Mouse (Mus musculus) forebrain, embryonic 12.5 days (tissue): ENCODE measurements at regions not wholly inside any gene's neighbourhood (a gene's known extent, or its start where the extent isn't known, plus 50 kb on each side); places are given as distances from the start of the nearest gene placed in this dataset.

Source experiments
- ATAC-seq: fragments of 200-750 bp; cut with Nextera tagmentation; 2 replicates; pipeline ENCODE4 v1.8.0; 2017; ENCODE audit warnings: moderate TSS enrichment; ENCODE audit not compliant: low FRiP score
- H3K27ac ChIP-seq: fragments of 300-500 bp; sonication (generic); 2 replicates; pipeline ENCODE4 v1.5.1; 2016; ENCODE audit warnings: mild to moderate bottlenecking
- H3K27me3 ChIP-seq: fragments of 300-500 bp; sonication (generic); 2 replicates; pipeline ENCODE4 v1.6.1; 2016; ENCODE audit warnings: mild to moderate bottlenecking
- H3K36me3 ChIP-seq: fragments of 300-500 bp; sonication (generic); replicated peaks from 2 replicates; pipeline ENCODE4 v1.6.1; 2016; ENCODE audit warnings: mild to moderate bottlenecking
- H3K4me1 ChIP-seq: fragments of 300-500 bp; sonication (generic); 2 replicates; pipeline ENCODE4 v1.6.1; 2016
- H3K4me2 ChIP-seq: fragments of 300-500 bp; sonication (generic); 2 replicates; pipeline ENCODE4 v1.6.1; 2016; ENCODE audit warnings: mild to moderate bottlenecking, moderate library complexity
- H3K4me3 ChIP-seq: fragments of 300-500 bp; sonication (generic); replicated peaks from 2 replicates; pipeline ENCODE4 v1.5.1; 2016; ENCODE audit warnings: mild to moderate bottlenecking
- H3K9ac ChIP-seq: fragments of 300-500 bp; sonication (generic); 2 replicates; pipeline ENCODE4 v1.6.1; 2016; ENCODE audit warnings: mild to moderate bottlenecking
- H3K9me3 ChIP-seq: fragments of 300-500 bp; sonication (generic); 2 replicates; pipeline ENCODE4 v1.6.1; 2016
- WGBS: fragments of 180-500 bp; shearing (Covaris S2); methylation state at CpG from one replicate; pipeline ENCODE4 v1.1.7; 2016; 5-methylcytosine and 5-hydroxymethylcytosine counted together

GRCm38 (mm10) chr1:13424524-13424923 is 2010.6 kb downstream of the A830018L16Rik start:
- Histone ChIP-seq H3K36me3 (no peaks in the 10 kb centered on the region), H3K27me3 (peaks cover 32% of the 10 kb centered on the region; the same call in 1 of the 2 replicates), H3K4me2 (no peak overlapping the region), H3K4me3 (no peak overlapping the region), H3K4me1 (peaks cover 12% of the 10 kb centered on the region), H3K9me3 (no peaks in the 10 kb centered on the region), H3K27ac (no peak overlapping the region), H3K9ac (no peak overlapping the region)
- ATAC-seq: no peak

DNA sequence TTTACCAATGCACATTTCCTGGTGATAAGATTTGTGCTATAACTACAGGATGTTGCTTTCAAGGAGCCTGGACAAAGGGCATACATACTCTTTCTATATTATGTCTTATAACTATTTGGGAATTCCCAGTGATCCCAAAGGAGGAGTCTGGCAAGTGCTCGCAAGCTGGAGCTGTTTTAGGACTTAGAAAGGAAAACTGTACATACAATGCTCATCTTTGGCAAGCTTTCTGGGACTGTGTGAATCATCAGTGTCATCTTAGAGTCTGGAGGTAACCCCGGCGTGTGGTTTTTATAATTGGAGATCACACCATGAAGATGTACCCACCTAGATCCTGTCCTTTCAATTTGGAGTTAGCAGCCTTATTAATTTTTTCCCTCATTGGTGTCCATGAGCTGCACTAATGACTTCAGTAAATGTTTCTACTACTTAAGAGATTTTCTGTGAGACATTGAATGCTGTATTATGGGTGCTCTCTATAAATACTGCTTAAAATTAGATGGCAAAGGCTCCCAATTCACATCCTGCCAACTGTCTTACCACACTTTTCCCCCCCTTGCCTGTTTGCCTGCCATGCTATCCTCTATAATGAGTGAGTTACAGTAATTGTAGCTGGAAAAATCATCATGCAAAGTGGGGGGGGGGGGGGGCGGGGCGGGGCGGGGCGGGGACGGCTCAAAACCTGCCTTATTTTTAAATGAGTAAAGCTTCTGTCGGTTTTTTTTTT is 2011.9 kb downstream of the A830018L16Rik start:
- no peak overlapping the region for H3K27ac ChIP-seq
- no peak overlapping the region; the same call in 1 of the 2 replicates for H3K9ac ChIP-seq

GRCm38 (mm10) chr1:13426328-13427067 is 2012.6 kb downstream of the A830018L16Rik start:
- peaks cover 32% of the 10 kb centered on the region; the same call in 1 of the 2 replicates for H3K27me3 ChIP-seq
- peak overlapping the region; percentile 47; the same call in 1 of the 2 replicates for H3K9ac ChIP-seq
- ATAC-seq: peak; percentile 93
- H3K9me3 ChIP-seq: no peaks in the 10 kb centered on the region
- H3K4me2 ChIP-seq: peak overlapping the region; percentile 56
- H3K4me3 ChIP-seq: peak overlapping the region; percentile 31
- no peaks in the 10 kb centered on the region for H3K36me3 ChIP-seq
- WGBS: 8% methylated on average over 30 of the region's 30 CpGs
- H3K27ac ChIP-seq: 0 out of 2 replicates have a peak overlapping the region, but pooled peaks have one; percentile 15
- peaks cover 12% of the 10 kb centered on the region for H3K4me1 ChIP-seq

More for the DNA sequence above, 2011.9 kb downstream of the A830018L16Rik start:
- Histone ChIP-seq H3K4me3 (peak overlapping the region; percentile 31), H3K4me2 (peak overlapping the region; percentile 56), H3K4me1 (peaks cover 12% of the 10 kb centered on the region), H3K9me3 (no peaks in the 10 kb centered on the region), H3K36me3 (no peaks in the 10 kb centered on the region), H3K27me3 (peaks cover 32% of the 10 kb centered on the region; the same call in 1 of the 2 replicates)
- peak; percentile 60 for ATAC-seq
- 24% methylated on average over 9 of the region's 9 CpGs for WGBS

- Histone ChIP-seq H3K36me3 (no peaks in the 10 kb centered on the region), H3K9me3 (no peaks in the 10 kb centered on the region), H3K9ac (no peak overlapping the region), H3K4me3 (no peak overlapping the region), H3K4me1 (peaks cover 12% of the 10 kb centered on the region), H3K27ac (no peak overlapping the region), H3K27me3 (peaks cover 32% of the 10 kb centered on the region; the same call in 1 of the 2 replicates), H3K4me2 (peak overlapping the region; percentile 56)
- 58% methylated on average over 5 of the region's 5 CpGs for WGBS
- ATAC-seq: peak; percentile 3; the same call in 1 of the 2 replicates
Observed at GRCm38 (mm10) chr1:13427068-13427434, 2013.1 kb downstream of the A830018L16Rik start.

GRCm38 (mm10) chr1:13427501-13428207 is 2013.7 kb downstream of the A830018L16Rik start:
- Histone ChIP-seq H3K9ac (no peak overlapping the region), H3K4me1 (peaks cover 12% of the 10 kb centered on the region), H3K27ac (no peak overlapping the region), H3K36me3 (no peaks in the 10 kb centered on the region), H3K4me2 (no peak overlapping the region), H3K4me3 (no peak overlapping the region), H3K9me3 (no peaks in the 10 kb centered on the region), H3K27me3 (peaks cover 30% of the 10 kb centered on the region; the same call in 1 of the 2 replicates)
- ATAC-seq: no peak
- 77% methylated on average over 11 of the region's 11 CpGs for WGBS

DNA sequence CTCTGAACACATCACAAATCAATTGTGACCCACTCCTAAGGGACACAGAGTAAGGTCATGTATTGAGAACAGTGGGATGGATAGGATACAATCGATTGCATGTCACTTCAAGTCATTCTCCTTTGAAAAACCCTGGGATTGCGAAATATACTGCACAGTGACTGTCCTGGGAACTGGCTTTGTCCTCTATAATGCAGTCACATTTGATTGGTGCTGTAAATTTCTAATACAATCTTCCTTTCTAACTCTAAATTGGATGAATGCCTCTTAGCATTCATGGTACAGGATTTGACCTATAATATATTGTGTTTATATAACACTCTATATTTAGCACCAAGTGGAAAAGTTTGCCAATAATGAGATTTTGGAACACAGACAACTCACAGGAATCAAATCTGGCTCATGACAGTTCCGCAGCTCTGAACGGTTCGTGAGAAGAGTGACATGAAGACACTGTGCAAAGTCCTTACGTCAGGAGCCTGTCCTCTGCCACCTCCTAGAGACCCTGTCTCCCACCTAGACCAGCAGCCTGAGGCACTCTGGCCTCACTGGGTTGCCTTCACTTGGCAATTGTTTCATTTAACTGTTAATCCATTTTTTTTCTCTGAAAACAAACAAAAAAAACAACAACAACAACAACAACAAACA is 2024.0 kb downstream of the A830018L16Rik start:
- no peak for ATAC-seq

GRCm38 (mm10) chr1:13442366-13442765 is 2028.5 kb downstream of the A830018L16Rik start:
- ATAC-seq: no peak
- H3K27me3 ChIP-seq: no peaks in the 10 kb centered on the region
- no peaks in the 10 kb centered on the region for H3K4me1 ChIP-seq
- H3K36me3 ChIP-seq: no peaks in the 10 kb centered on the region
- H3K4me2 ChIP-seq: no peak overlapping the region
- no peak overlapping the region for H3K4me3 ChIP-seq
- 87% methylated on average over 6 of the region's 6 CpGs for WGBS
- no peak overlapping the region for H3K9ac ChIP-seq
- no peaks in the 10 kb centered on the region for H3K9me3 ChIP-seq
- no peak overlapping the region for H3K27ac ChIP-seq

More for the DNA sequence above, 2024.0 kb downstream of the A830018L16Rik start:
- Histone ChIP-seq H3K9ac (no peak overlapping the region), H3K36me3 (no peaks in the 10 kb centered on the region), H3K4me2 (no peak overlapping the region), H3K4me3 (no peak overlapping the region), H3K27me3 (no peaks in the 10 kb centered on the region), H3K4me1 (no peaks in the 10 kb centered on the region), H3K27ac (no peak overlapping the region), H3K9me3 (no peaks in the 10 kb centered on the region)
- WGBS: 89% methylated on average over 6 of the region's 6 CpGs

DNA sequence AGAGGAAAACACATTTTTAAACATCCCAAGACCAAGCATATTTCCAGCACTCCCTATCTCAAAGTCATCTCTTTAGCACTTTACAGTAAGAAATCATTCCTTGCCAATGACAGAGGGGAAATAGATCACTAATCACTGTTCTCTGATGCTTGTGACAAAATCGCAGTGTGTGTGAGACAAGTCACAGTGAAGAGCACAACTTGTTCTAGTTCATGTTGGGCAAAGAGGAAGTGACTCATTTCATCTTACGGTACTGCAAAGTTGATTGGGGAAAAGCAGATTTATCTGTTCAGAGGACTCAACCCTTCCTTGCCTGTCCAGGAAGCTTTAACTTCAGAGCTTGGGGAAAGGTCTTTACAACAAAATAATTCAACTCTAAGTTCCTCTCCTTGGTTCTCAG is 2040.6 kb downstream of the A830018L16Rik start:
- Histone ChIP-seq H3K9me3 (no peaks in the 10 kb centered on the region), H3K4me2 (no peak overlapping the region), H3K27ac (no peak overlapping the region), H3K36me3 (no peaks in the 10 kb centered on the region), H3K4me1 (no peaks in the 10 kb centered on the region), H3K4me3 (no peak overlapping the region), H3K27me3 (no peaks in the 10 kb centered on the region), H3K9ac (no peak overlapping the region)
- no peak for ATAC-seq
- WGBS: 94% methylated on average over 2 of the region's 2 CpGs

DNA sequence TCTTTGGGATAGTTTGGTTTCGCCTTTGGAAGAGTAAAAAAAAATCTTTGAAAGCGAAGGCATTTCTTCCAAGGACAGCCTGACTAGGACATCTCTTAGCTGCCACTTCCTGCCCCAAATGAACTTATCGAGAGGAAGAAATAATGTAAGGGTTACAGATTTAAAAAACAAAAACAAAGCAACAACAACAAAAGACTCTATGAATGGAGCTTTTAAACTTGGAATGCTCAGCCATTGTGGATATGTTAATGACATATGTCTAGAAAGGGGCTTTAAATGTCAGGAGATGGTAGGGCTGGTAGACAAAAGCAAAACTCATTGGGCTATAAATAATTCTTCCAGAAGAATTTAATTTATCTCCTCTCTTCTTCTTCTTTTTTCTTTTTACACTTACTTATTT is 2041.7 kb downstream of the A830018L16Rik start:
- H3K4me1 ChIP-seq: no peaks in the 10 kb centered on the region
- no peak for ATAC-seq
- 77% methylated on average over 3 of the region's 3 CpGs for WGBS

DNA sequence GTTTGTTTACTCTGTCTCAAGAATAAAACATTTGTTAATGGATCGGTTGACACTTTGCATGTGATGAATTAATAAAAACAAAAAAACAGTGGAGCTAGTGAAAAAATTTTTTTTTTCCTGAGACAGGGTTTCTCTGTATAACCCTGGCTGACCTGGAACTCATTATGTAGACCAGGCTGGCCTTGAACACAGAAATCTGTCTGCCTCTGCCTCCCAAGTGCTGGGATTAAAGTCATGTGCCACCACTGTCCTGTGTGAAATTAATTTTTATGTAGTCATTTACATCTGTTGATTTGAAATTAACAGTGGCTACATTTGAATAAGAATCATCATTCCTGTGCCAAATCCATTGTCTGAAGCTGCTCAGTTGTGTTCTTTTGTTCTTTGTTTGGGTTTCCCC is 2050.4 kb downstream of the A830018L16Rik start:
- no peak for ATAC-seq
- Histone ChIP-seq H3K9ac (no peak overlapping the region), H3K4me1 (peaks cover 5% of the 10 kb centered on the region; the same call in 1 of the 2 replicates), H3K9me3 (0 out of 2 replicates have a peak, but pooled peaks cover 4% of the 10 kb centered on the region), H3K36me3 (no peaks in the 10 kb centered on the region), H3K27me3 (no peaks in the 10 kb centered on the region), H3K4me3 (no peak overlapping the region), H3K27ac (no peak overlapping the region), H3K4me2 (no peak overlapping the region)
- 88% methylated on average over 1 of the region's 1 CpGs for WGBS

More for the DNA sequence above, 2041.7 kb downstream of the A830018L16Rik start:
- H3K9ac ChIP-seq: no peak overlapping the region
- H3K4me3 ChIP-seq: no peak overlapping the region
- no peak overlapping the region for H3K4me2 ChIP-seq
- no peak overlapping the region for H3K27ac ChIP-seq
- H3K36me3 ChIP-seq: no peaks in the 10 kb centered on the region
- no peaks in the 10 kb centered on the region for H3K27me3 ChIP-seq
- H3K9me3 ChIP-seq: no peaks in the 10 kb centered on the region

GRCm38 (mm10) chr1:13467174-13467573 is 2053.3 kb downstream of the A830018L16Rik start:
- 77% methylated on average over 6 of the region's 6 CpGs for WGBS
- no peaks in the 10 kb centered on the region for H3K36me3 ChIP-seq
- ATAC-seq: no peak

More at GRCm38 (mm10) chr1:13467174-13467573, 2053.3 kb downstream of the A830018L16Rik start:
- Histone ChIP-seq H3K9ac (no peak overlapping the region), H3K27me3 (no peaks in the 10 kb centered on the region), H3K4me2 (no peak overlapping the region), H3K4me3 (no peak overlapping the region), H3K9me3 (0 out of 2 replicates have a peak, but pooled peaks cover 4% of the 10 kb centered on the region), H3K27ac (no peak overlapping the region), H3K4me1 (peaks cover 5% of the 10 kb centered on the region; the same call in 1 of the 2 replicates)
